Comparison of ENCODE assay signal across 8 mouse cellular contexts in the genomic region with DNA sequence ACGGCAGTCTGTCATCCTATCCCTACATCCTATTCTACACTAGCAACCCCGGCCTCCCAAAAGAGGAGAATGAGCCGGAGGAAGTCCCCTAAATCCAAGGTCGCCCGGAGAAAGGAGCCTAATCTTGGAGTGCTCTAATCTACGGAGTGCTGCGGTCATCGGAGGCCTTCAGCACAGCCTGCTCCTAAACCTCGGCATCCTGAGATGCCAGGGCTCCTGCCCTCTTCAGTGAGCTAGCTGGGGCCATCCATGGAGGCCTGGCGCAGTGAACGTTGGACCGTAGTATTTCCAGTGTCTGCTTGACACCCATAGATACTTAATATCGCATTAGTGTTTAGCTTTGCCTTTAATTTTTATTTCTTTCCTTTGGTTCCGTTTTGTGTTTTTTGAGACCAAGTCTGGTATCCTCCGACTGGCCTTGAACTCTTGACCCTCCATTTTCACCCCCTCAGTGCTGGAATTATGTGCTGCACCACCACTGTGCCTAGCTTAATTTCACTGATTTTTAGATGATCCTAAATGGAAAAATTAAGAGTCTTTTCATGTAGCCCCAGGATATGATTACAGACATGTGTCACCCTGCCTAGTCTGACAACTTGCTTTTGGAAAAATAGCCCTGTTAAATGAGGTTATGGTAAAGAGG. TPM values are rescaled to one million over a fixed set of nuclear protein-coding genes. Genes with fewer than 3 reads are reported as not detected.
DNase-seq lines count a peak whose midpoint lies in the region; ATAC-seq lines count a peak whose summit lies in the region.

No protein-coding gene starts in this region.

- H3K27ac ChIP-seq in forebrain, embryonic 14.5 days (ENCODE audit: low read depth, low read length): peak overlapping the region; percentile 94
- H3K27ac ChIP-seq in liver, embryonic 16.5 days (ENCODE audit: low read length): peak overlapping the region; percentile 89

- 9% methylated on average over 15 of the region's 15 CpGs for WGBS in forebrain, embryonic 14.5 days
- WGBS in liver, embryonic 16.5 days (ENCODE audit: insufficient replicate concordance): 7% methylated on average over 15 of the region's 15 CpGs

- H3K4me2 ChIP-seq in forebrain, embryonic 14.5 days (ENCODE audit: low read length): peak overlapping the region; percentile 79
- peak overlapping the region; percentile 61 for H3K4me2 ChIP-seq in liver, embryonic 16.5 days (ENCODE audit: low read depth, low read length)

- H3K4me1 ChIP-seq in forebrain, embryonic 14.5 days (ENCODE audit: control insufficient read depth, insufficient read depth, low read length): peaks cover 27% of the 10 kb centered on the region
- H3K4me1 ChIP-seq in liver, embryonic 16.5 days (ENCODE audit: control insufficient read depth, low read depth, low read length): peaks cover 44% of the 10 kb centered on the region

- H3K4me3 ChIP-seq in forebrain, embryonic 14.5 days (ENCODE audit: low read depth, low read length): peak overlapping the region; percentile 98
- peak overlapping the region; percentile 90 for H3K4me3 ChIP-seq in liver, embryonic 16.5 days (ENCODE audit: low read depth, low read length)

- H3K27me3 ChIP-seq in forebrain, embryonic 14.5 days (replicated peaks; ENCODE audit: control insufficient read depth, insufficient read depth, low read length): no peaks in the 10 kb centered on the region
- H3K27me3 ChIP-seq in liver, embryonic 16.5 days (ENCODE audit: control insufficient read depth, insufficient read depth, low read depth, low read length): no peaks in the 10 kb centered on the region

- DNase-seq in frontal cortex, adult 2 months (ENCODE audit: extremely low spot score in 1 of 2, low spot score in 1 of 2): no peak
- no peak for DNase-seq in forebrain, embryonic 14.5 days (ENCODE audit: low spot score)
- DNase-seq in adrenal gland, adult (ENCODE audit: inconsistent age in 2 of 2, low spot score in 1 of 2): no peak
- DNase-seq in frontal cortex, postnatal 14 days (ENCODE audit: low spot score in 2 of 2): no peak
- DNase-seq in layer of hippocampus, adult 18-20 months (ENCODE audit: low spot score in 2 of 2): no peak

- H3K36me3 ChIP-seq in forebrain, embryonic 14.5 days (ENCODE audit: control insufficient read depth, insufficient read depth, low read length): peaks cover 35% of the 10 kb centered on the region
- H3K36me3 ChIP-seq in liver, embryonic 16.5 days (ENCODE audit: control insufficient read depth, insufficient read depth): peaks cover 30% of the 10 kb centered on the region

- H3K9me3 ChIP-seq in forebrain, embryonic 14.5 days (replicated peaks; ENCODE audit: control insufficient read depth, low read length): no peaks in the 10 kb centered on the region
- H3K9me3 ChIP-seq in liver, embryonic 16.5 days (replicated peaks; ENCODE audit: control insufficient read depth, low read length): no peaks in the 10 kb centered on the region

- peak overlapping the region; percentile 100 for H3K9ac ChIP-seq in forebrain, embryonic 14.5 days (ENCODE audit: low read length)
- peak overlapping the region; percentile 93 for H3K9ac ChIP-seq in liver, embryonic 16.5 days (ENCODE audit: low read depth, low read length)

- peak; percentile 9; the same call in 1 of the 2 replicates for ATAC-seq in frontal cortex, adult (ENCODE audit: low TSS enrichment)
- peak; percentile 22 for ATAC-seq in CD4-positive, CD25-positive, alpha-beta regulatory T cell, adult 4 months
- peak; percentile 55 for ATAC-seq in forebrain, embryonic 14.5 days
- ATAC-seq in liver, embryonic 16.5 days (ENCODE audit: low read depth): peak; percentile 45

RNA-seq across cellular contexts. Expression of a gene that starts 0.6 kb away (rescaled TPM):
- polyA plus RNA-seq in frontal cortex, adult 2 months (2012; rRNA removed): 127 and 135 TPM in 2 replicates
- 10 to 100 TPM; 21.2 to 36.2 TPM for polyA plus RNA-seq in CD4-positive, CD25-positive, alpha-beta regulatory T cell, adult 4 months (2017; shearing (Covaris generic))
- polyA plus RNA-seq in forebrain, embryonic 14.5 days (2014; fragmentation: Nextera tagmentation; extraction: Ambion mirVana): 545 and 644 TPM in 2 replicates
- 130 and 132 TPM in 2 replicates for polyA plus RNA-seq in liver, embryonic 16.5 days (2015; fragmentation: Nextera tagmentation; extraction: Ambion mirVana)
- 100 to 1,000 TPM; 149 to 157 TPM for total RNA-seq in layer of hippocampus, adult 18-20 months (2021)

RNA-seq across cellular contexts. Expression of a gene that starts 12.3 kb away (rescaled TPM):
- 64.6 and 68.5 TPM in 2 replicates for polyA plus RNA-seq in frontal cortex, adult 2 months (2012; rRNA removed)
- 100 to 1,000 TPM in 1 of 2 experiments, 10 to 100 TPM in 1; 87.8 to 116 TPM for polyA plus RNA-seq in CD4-positive, CD25-positive, alpha-beta regulatory T cell, adult 4 months (2017; shearing (Covaris generic))
- polyA plus RNA-seq in forebrain, embryonic 14.5 days (2014; fragmentation: Nextera tagmentation; extraction: Ambion mirVana): 114 and 150 TPM in 2 replicates
- 69.5 and 79.3 TPM in 2 replicates for polyA plus RNA-seq in liver, embryonic 16.5 days (2015; fragmentation: Nextera tagmentation; extraction: Ambion mirVana)
- total RNA-seq in layer of hippocampus, adult 18-20 months (2021): 10 to 100 TPM; 41.5 to 46.1 TPM

RNA-seq across cellular contexts. Expression of a gene that starts 22.7 kb away (rescaled TPM):
- polyA plus RNA-seq in frontal cortex, adult 2 months (2012; rRNA removed): 8.2 and 10.0 TPM in 2 replicates
- polyA plus RNA-seq in CD4-positive, CD25-positive, alpha-beta regulatory T cell, adult 4 months (2017; shearing (Covaris generic)): 10 to 100 TPM; 27.4 to 30.3 TPM
- polyA plus RNA-seq in forebrain, embryonic 14.5 days (2014; fragmentation: Nextera tagmentation; extraction: Ambion mirVana): 9.2 and 9.7 TPM in 2 replicates
- polyA plus RNA-seq in liver, embryonic 16.5 days (2015; fragmentation: Nextera tagmentation; extraction: Ambion mirVana): 11.3 and 12.6 TPM in 2 replicates
- 1 to 10 TPM; 5.4 to 6.5 TPM for total RNA-seq in layer of hippocampus, adult 18-20 months (2021)

RNA-seq across cellular contexts. Expression of a gene that starts 28.5 kb away (rescaled TPM):
- 60.9 and 67.2 TPM in 2 replicates for polyA plus RNA-seq in frontal cortex, adult 2 months (2012; rRNA removed)
- polyA plus RNA-seq in CD4-positive, CD25-positive, alpha-beta regulatory T cell, adult 4 months (2017; shearing (Covaris generic)): 10 to 100 TPM; 46.6 to 54.0 TPM
- polyA plus RNA-seq in forebrain, embryonic 14.5 days (2014; fragmentation: Nextera tagmentation; extraction: Ambion mirVana): 77.0 and 86.4 TPM in 2 replicates
- polyA plus RNA-seq in liver, embryonic 16.5 days (2015; fragmentation: Nextera tagmentation; extraction: Ambion mirVana): 16.6 and 17.7 TPM in 2 replicates
- 10 to 100 TPM; 54.3 to 63.1 TPM for total RNA-seq in layer of hippocampus, adult 18-20 months (2021)

RNA-seq across cellular contexts. Expression of a gene that starts 43.4 kb away (rescaled TPM):
- 6.9 and 9.8 TPM in 2 replicates for polyA plus RNA-seq in frontal cortex, adult 2 months (2012; rRNA removed)
- 1 to 10 TPM; 1.2 to 2.5 TPM for polyA plus RNA-seq in CD4-positive, CD25-positive, alpha-beta regulatory T cell, adult 4 months (2017; shearing (Covaris generic))
- polyA plus RNA-seq in forebrain, embryonic 14.5 days (2014; fragmentation: Nextera tagmentation; extraction: Ambion mirVana): 6.6 and 9.9 TPM in 2 replicates
- polyA plus RNA-seq in liver, embryonic 16.5 days (2015; fragmentation: Nextera tagmentation; extraction: Ambion mirVana): 2.8 and 3.9 TPM in 2 replicates
- total RNA-seq in layer of hippocampus, adult 18-20 months (2021): 10 to 100 TPM; 14.5 to 18.4 TPM
